Mouse (Mus musculus) neural tube, embryonic 13.5 days (tissue): ENCODE data around the gene Ppp1r21. TPM values are rescaled to one million over a fixed set of nuclear protein-coding genes. Genes with fewer than 3 reads are reported as not detected.

Source experiments
- ATAC-seq: fragments of 200-750 bp; cut with Nextera tagmentation; 2 replicates; pipeline ENCODE4 v1.8.0; 2017; ENCODE audit warnings: low read depth, mild to moderate bottlenecking, moderate TSS enrichment, moderate library complexity
- H3K27ac ChIP-seq: fragments of 300-500 bp; sonication (generic); replicated peaks from 2 replicates; pipeline ENCODE4 v1.5.1; 2015; ENCODE audit warnings: moderate library complexity, mild to moderate bottlenecking, inconsistent platforms
- H3K27me3 ChIP-seq: fragments of 300-500 bp; sonication (generic); 2 replicates; pipeline ENCODE4 v1.6.1; 2015; ENCODE audit warnings: mild to moderate bottlenecking, inconsistent platforms
- H3K36me3 ChIP-seq: fragments of 300-500 bp; sonication (generic); 2 replicates; pipeline ENCODE4 v1.6.1; 2015; ENCODE audit warnings: mild to moderate bottlenecking, inconsistent platforms
- H3K4me1 ChIP-seq: fragments of 300-500 bp; sonication (generic); replicated peaks from 2 replicates; pipeline ENCODE4 v1.6.1; 2015; ENCODE audit warnings: inconsistent platforms
- H3K4me2 ChIP-seq: fragments of 300-500 bp; sonication (generic); 2 replicates; pipeline ENCODE4 v1.6.1; 2015; ENCODE audit warnings: inconsistent platforms, mild to moderate bottlenecking, moderate library complexity
- H3K4me3 ChIP-seq: fragments of 300-500 bp; sonication (generic); 2 replicates; pipeline ENCODE4 v1.5.1; 2015; ENCODE audit warnings: mild to moderate bottlenecking, inconsistent platforms
- H3K9ac ChIP-seq: fragments of 300-500 bp; sonication (generic); 2 replicates; pipeline ENCODE4 v1.6.1; 2015; ENCODE audit warnings: moderate library complexity, mild to moderate bottlenecking, inconsistent platforms
- H3K9me3 ChIP-seq: fragments of 300-500 bp; sonication (generic); 2 replicates; pipeline ENCODE4 v1.6.1; 2016; ENCODE audit warnings: inconsistent platforms
- WGBS: fragments of 180-500 bp; shearing (Covaris S2); methylation state at CpG from one replicate; pipeline ENCODE4 v1.1.7; 2015; 5-methylcytosine and 5-hydroxymethylcytosine counted together
- polyA plus RNA-seq: library from polyadenylated mRNA; unstranded; fragments of >200 nt; fragmentation: Nextera tagmentation; extraction: Ambion mirVana; gene quantifications from 2 replicates; pipeline ENCODE4 v1.2.1, GENCODE M21; 2015

The Ppp1r21 gene
- polyA plus RNA-seq, 1 experiment from 2014 or later: 42.8 TPM

- no peaks in the 10 kb centered on the region for H3K27me3 ChIP-seq
- no peak overlapping the region for H3K4me3 ChIP-seq
- H3K4me2 ChIP-seq: no peak overlapping the region
- H3K9ac ChIP-seq: no peak overlapping the region
- ATAC-seq: no peak
- H3K27ac ChIP-seq: no peak overlapping the region
- peaks cover 32% of the 10 kb centered on the region for H3K4me1 ChIP-seq
- WGBS: 90% methylated on average over 4 of the region's 4 CpGs
- H3K9me3 ChIP-seq: no peaks in the 10 kb centered on the region
- H3K36me3 ChIP-seq: no peaks in the 10 kb centered on the region
Measured at GRCm38 (mm10) chr17:88624386-88624785, 94.5 kb downstream of the Ppp1r21 start.

GRCm38 (mm10) chr17:88625350-88625749 is 95.4 kb downstream of the Ppp1r21 start:
- Histone ChIP-seq H3K9me3 (no peaks in the 10 kb centered on the region), H3K27ac (0 out of 2 replicates have a peak overlapping the region, but pooled peaks have one; percentile 3), H3K36me3 (no peaks in the 10 kb centered on the region), H3K4me1 (peaks cover 42% of the 10 kb centered on the region), H3K9ac (no peak overlapping the region), H3K27me3 (no peaks in the 10 kb centered on the region), H3K4me2 (no peak overlapping the region), H3K4me3 (no peak overlapping the region)
- ATAC-seq: no peak
- 88% methylated on average over 13 of the region's 13 CpGs for WGBS

DNA sequence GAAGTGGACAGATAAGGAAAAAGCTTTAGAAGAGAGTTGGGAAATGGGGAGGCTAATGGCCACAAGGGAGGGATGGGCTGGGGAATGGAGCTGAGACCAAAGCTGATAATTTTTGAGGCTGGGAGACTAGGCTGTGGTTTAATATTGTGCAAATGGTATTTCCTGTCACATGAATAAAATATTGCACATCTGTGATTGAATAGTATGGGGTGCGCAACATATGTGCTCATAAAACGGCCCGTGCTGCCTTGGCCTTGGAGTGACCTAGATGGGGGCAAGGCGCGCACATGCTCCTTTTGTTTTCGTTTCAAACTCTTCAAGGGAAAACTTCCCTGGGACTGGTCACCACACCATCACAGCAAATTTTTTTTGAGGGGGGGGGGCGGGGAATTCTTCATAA is 96.0 kb downstream of the Ppp1r21 start:
- Histone ChIP-seq H3K27me3 (no peaks in the 10 kb centered on the region), H3K4me3 (no peak overlapping the region), H3K4me2 (no peak overlapping the region), H3K4me1 (peaks cover 46% of the 10 kb centered on the region), H3K27ac (peak overlapping the region; percentile 61), H3K36me3 (no peaks in the 10 kb centered on the region), H3K9ac (no peak overlapping the region), H3K9me3 (no peaks in the 10 kb centered on the region)
- WGBS: 50% methylated on average over 7 of the region's 7 CpGs
- ATAC-seq: no peak

DNA sequence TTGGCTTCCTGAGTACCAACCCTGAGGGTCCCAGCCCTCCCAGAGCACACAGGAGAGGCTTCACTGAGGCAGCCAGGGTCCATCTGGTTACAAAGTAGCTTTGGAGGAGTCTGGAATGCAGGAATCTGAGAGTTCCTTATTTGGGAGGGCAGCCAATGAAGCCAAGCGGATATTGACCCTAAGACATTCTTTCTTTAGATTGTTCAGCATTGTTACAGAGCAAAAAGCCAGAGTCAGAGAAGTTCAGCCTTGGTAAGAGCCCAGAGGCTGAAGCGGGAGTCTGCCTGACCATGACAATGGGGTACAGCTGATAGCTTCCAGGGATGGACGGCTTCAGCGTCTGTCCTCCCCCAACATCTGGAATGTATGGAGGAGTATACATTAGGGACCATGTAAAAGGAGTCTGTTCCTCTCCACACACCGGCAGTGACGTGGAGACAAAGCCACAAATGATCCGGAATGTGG is 96.5 kb downstream of the Ppp1r21 start:
- no peaks in the 10 kb centered on the region for H3K36me3 ChIP-seq
- no peaks in the 10 kb centered on the region for H3K27me3 ChIP-seq
- peaks cover 46% of the 10 kb centered on the region for H3K4me1 ChIP-seq
- H3K4me2 ChIP-seq: 0 out of 2 replicates have a peak overlapping the region, but pooled peaks have one; percentile 12
- no peaks in the 10 kb centered on the region for H3K9me3 ChIP-seq
- H3K9ac ChIP-seq: no peak overlapping the region
- H3K4me3 ChIP-seq: no peak overlapping the region
- WGBS: 38% methylated on average over 7 of the region's 7 CpGs
- peak overlapping the region; percentile 61 for H3K27ac ChIP-seq
- ATAC-seq: no peak

GRCm38 (mm10) chr17:88627150-88627549 is 97.2 kb downstream of the Ppp1r21 start:
- H3K36me3 ChIP-seq: no peaks in the 10 kb centered on the region
- H3K27me3 ChIP-seq: no peaks in the 10 kb centered on the region
- peaks cover 46% of the 10 kb centered on the region for H3K4me1 ChIP-seq
- H3K27ac ChIP-seq: no peak overlapping the region; the same call in 1 of the 2 replicates
- H3K9me3 ChIP-seq: no peaks in the 10 kb centered on the region
- WGBS: 87% methylated on average over 7 of the region's 7 CpGs
- H3K4me3 ChIP-seq: no peak overlapping the region
- H3K9ac ChIP-seq: no peak overlapping the region
- no peak for ATAC-seq
- no peak overlapping the region for H3K4me2 ChIP-seq

GRCm38 (mm10) chr17:88628676-88629380 is 98.9 kb downstream of the Ppp1r21 start:
- H3K9ac ChIP-seq: no peak overlapping the region
- ATAC-seq: peak; percentile 77
- peaks cover 46% of the 10 kb centered on the region for H3K4me1 ChIP-seq
- WGBS: 50% methylated on average over 10 of the region's 10 CpGs
- peak overlapping the region; percentile 87 for H3K27ac ChIP-seq
- H3K4me2 ChIP-seq: no peak overlapping the region
- H3K36me3 ChIP-seq: no peaks in the 10 kb centered on the region
- no peaks in the 10 kb centered on the region for H3K9me3 ChIP-seq
- H3K27me3 ChIP-seq: no peaks in the 10 kb centered on the region
- no peak overlapping the region for H3K4me3 ChIP-seq

- WGBS: 31% methylated on average over 4 of the region's 4 CpGs
- Histone ChIP-seq H3K27ac (peak overlapping the region; percentile 87), H3K27me3 (no peaks in the 10 kb centered on the region), H3K36me3 (no peaks in the 10 kb centered on the region), H3K4me1 (peaks cover 46% of the 10 kb centered on the region), H3K4me3 (no peak overlapping the region), H3K4me2 (no peak overlapping the region), H3K9me3 (no peaks in the 10 kb centered on the region), H3K9ac (0 out of 2 replicates have a peak overlapping the region, but pooled peaks have one; percentile 17)
- ATAC-seq: peak; percentile 62
Measured at GRCm38 (mm10) chr17:88629381-88629759, 99.5 kb downstream of the Ppp1r21 start.

- H3K27ac ChIP-seq: peak overlapping the region; percentile 87
- H3K4me1 ChIP-seq: peaks cover 46% of the 10 kb centered on the region
- no peaks in the 10 kb centered on the region for H3K27me3 ChIP-seq
- H3K9ac ChIP-seq: peak overlapping the region; percentile 22; the same call in 1 of the 2 replicates
- no peaks in the 10 kb centered on the region for H3K36me3 ChIP-seq
- no peaks in the 10 kb centered on the region for H3K9me3 ChIP-seq
- H3K4me3 ChIP-seq: no peak overlapping the region
- 22% methylated on average over 11 of the region's 11 CpGs for WGBS
- 0 out of 2 replicates have a peak overlapping the region, but pooled peaks have one; percentile 9 for H3K4me2 ChIP-seq
- ATAC-seq: peak; percentile 62
Measured at GRCm38 (mm10) chr17:88629931-88630553, 100.1 kb downstream of the Ppp1r21 start.

DNA sequence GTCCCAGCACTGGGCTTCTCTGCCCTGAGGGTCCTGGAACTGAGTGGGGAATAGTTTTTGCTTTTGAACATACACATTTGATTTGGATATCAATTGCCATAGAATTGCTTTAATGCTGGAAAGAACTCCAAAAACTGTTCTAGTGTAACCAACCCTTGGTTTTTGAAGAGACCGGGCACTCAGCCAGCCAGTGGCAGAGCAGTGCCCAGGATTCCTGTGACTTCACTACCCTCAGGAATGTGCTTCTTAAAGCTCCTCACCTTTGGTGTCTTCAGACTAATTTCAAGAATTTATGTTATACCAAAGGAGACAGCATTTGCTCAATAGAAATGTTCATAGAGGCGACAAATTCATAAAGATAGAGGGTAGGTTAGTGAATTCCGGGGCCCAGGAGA is 100.6 kb downstream of the Ppp1r21 start:
- H3K4me3 ChIP-seq: no peak overlapping the region
- H3K36me3 ChIP-seq: no peaks in the 10 kb centered on the region
- peak overlapping the region; percentile 87 for H3K27ac ChIP-seq
- no peak overlapping the region for H3K4me2 ChIP-seq
- 80% methylated on average over 3 of the region's 3 CpGs for WGBS
- H3K9ac ChIP-seq: no peak overlapping the region
- no peak for ATAC-seq
- peaks cover 42% of the 10 kb centered on the region for H3K4me1 ChIP-seq
- no peaks in the 10 kb centered on the region for H3K9me3 ChIP-seq
- no peaks in the 10 kb centered on the region for H3K27me3 ChIP-seq

- no peak overlapping the region for H3K9ac ChIP-seq
- H3K4me3 ChIP-seq: no peak overlapping the region
- H3K9me3 ChIP-seq: no peaks in the 10 kb centered on the region
- no peak for ATAC-seq
- peaks cover 25% of the 10 kb centered on the region for H3K4me1 ChIP-seq
- WGBS: 92% methylated on average over 3 of the region's 3 CpGs
- H3K4me2 ChIP-seq: no peak overlapping the region
- no peak overlapping the region for H3K27ac ChIP-seq
- no peaks in the 10 kb centered on the region for H3K36me3 ChIP-seq
- no peaks in the 10 kb centered on the region for H3K27me3 ChIP-seq
Measured at GRCm38 (mm10) chr17:88632631-88633030, 102.7 kb downstream of the Ppp1r21 start.

- Histone ChIP-seq H3K27ac (no peak overlapping the region), H3K36me3 (no peaks in the 10 kb centered on the region), H3K9ac (no peak overlapping the region), H3K4me2 (no peak overlapping the region), H3K4me1 (no peaks in the 10 kb centered on the region), H3K9me3 (no peaks in the 10 kb centered on the region), H3K4me3 (no peak overlapping the region), H3K27me3 (no peaks in the 10 kb centered on the region)
- no peak for ATAC-seq
- WGBS: 78% methylated on average over 14 of the region's 14 CpGs
Measured at GRCm38 (mm10) chr17:88636076-88636475, 106.2 kb downstream of the Ppp1r21 start.

- H3K9me3 ChIP-seq: no peaks in the 10 kb centered on the region
- H3K36me3 ChIP-seq: no peaks in the 10 kb centered on the region
- H3K4me1 ChIP-seq: no peaks in the 10 kb centered on the region
- H3K27me3 ChIP-seq: no peaks in the 10 kb centered on the region
- ATAC-seq: no peak
- no peak overlapping the region for H3K4me3 ChIP-seq
- H3K9ac ChIP-seq: no peak overlapping the region
- no peak overlapping the region for H3K27ac ChIP-seq
- no peak overlapping the region for H3K4me2 ChIP-seq
- 39% methylated on average over 12 of the region's 12 CpGs for whole genome bisulfite sequencing
Measured at GRCm38 (mm10) chr17:88636587-88636986, 106.7 kb downstream of the Ppp1r21 start.
